Mouse (Mus musculus) E14TG2a.4 (cell line): ENCODE measurements around the gene Satb1.

Source experiments
- H3K27me3 ChIP-seq: 2 replicates; pipeline ENCODE4 v1.6.1; 2014; ENCODE audit warnings: low read length, control low read depth; ENCODE audit not compliant: insufficient read depth
- H3K36me3 ChIP-seq: 2 replicates; pipeline ENCODE4 v1.6.1; 2014; ENCODE audit warnings: low read length, control low read depth; ENCODE audit not compliant: insufficient read depth
- H3K4me1 ChIP-seq: replicated peaks from 2 replicates; pipeline ENCODE4 v1.6.1; 2014; ENCODE audit warnings: low read depth, low read length, control low read depth
- H3K4me3 ChIP-seq: replicated peaks from 2 replicates; pipeline ENCODE4 v1.5.1; 2014; ENCODE audit warnings: mild to moderate bottlenecking, low read length
- H3K9me3 ChIP-seq: 2 replicates; pipeline ENCODE4 v1.6.1; 2014; ENCODE audit warnings: low read length, control low read depth
- CTCF ChIP-seq: conservative IDR thresholded peaks from 2 replicates; pipeline ENCODE4 v1.5.1; 2014; ENCODE audit warnings: low read length
- NANOG ChIP-seq: IDR thresholded peaks from 2 replicates; pipeline ENCODE4 v1.6.1; 2014; ENCODE audit warnings: borderline replicate concordance, low read length, mixed read lengths
- POU5F1 ChIP-seq: IDR thresholded peaks from 2 replicates; pipeline ENCODE4 v1.6.1; 2014; ENCODE audit warnings: low read length, borderline replicate concordance

Gene Satb1

GRCm38 (mm10) chr17:51778961-51779360 lies 54.1 kb downstream of the Satb1 start:
- no peaks in the 10 kb centered on the region for H3K9me3 ChIP-seq
- no peak overlapping the region for H3K4me3 ChIP-seq
- peaks cover 5% of the 10 kb centered on the region for H3K36me3 ChIP-seq
- no peaks in the 10 kb centered on the region for H3K4me1 ChIP-seq
- TF ChIP-seq NANOG (no peak), CTCF (no peak), POU5F1 (no peak)
- H3K27me3 ChIP-seq = no peaks in the 10 kb centered on the region

GRCm38 (mm10) chr17:51777813-51778212 lies 55.3 kb downstream of the Satb1 start:
- peaks cover 5% of the 10 kb centered on the region for H3K36me3 ChIP-seq
- peak; percentile 45 for TF ChIP-seq CTCF
- TF ChIP-seq NANOG = no peak
- no peaks in the 10 kb centered on the region for H3K9me3 ChIP-seq
- H3K27me3 ChIP-seq = no peaks in the 10 kb centered on the region
- no peaks in the 10 kb centered on the region for H3K4me1 ChIP-seq
- no peak overlapping the region for H3K4me3 ChIP-seq

- Histone ChIP-seq H3K36me3 (no peaks in the 10 kb centered on the region), H3K9me3 (no peaks in the 10 kb centered on the region), H3K4me3 (no peak overlapping the region), H3K4me1 (no peaks in the 10 kb centered on the region), H3K27me3 (no peaks in the 10 kb centered on the region)
- TF ChIP-seq POU5F1 (no peak), CTCF (no peak), NANOG (no peak)
Measured at GRCm38 (mm10) chr17:51775070-51775881, 57.8 kb downstream of the Satb1 start.

- TF ChIP-seq POU5F1 (no peak), NANOG (no peak)
- no peaks in the 10 kb centered on the region for H3K36me3 ChIP-seq
- no peak overlapping the region for H3K4me3 ChIP-seq
- no peaks in the 10 kb centered on the region for H3K4me1 ChIP-seq
- no peaks in the 10 kb centered on the region for H3K9me3 ChIP-seq
- no peaks in the 10 kb centered on the region for H3K27me3 ChIP-seq
Measured at GRCm38 (mm10) chr17:51763600-51763999, 69.5 kb downstream of the Satb1 start.

- Histone ChIP-seq H3K9me3 (no peaks in the 10 kb centered on the region), H3K4me3 (no peak overlapping the region), H3K36me3 (no peaks in the 10 kb centered on the region), H3K4me1 (no peaks in the 10 kb centered on the region), H3K27me3 (no peaks in the 10 kb centered on the region)
- no peak for TF ChIP-seq CTCF
- TF ChIP-seq NANOG = no peak
- no peak for TF ChIP-seq POU5F1
Measured at GRCm38 (mm10) chr17:51762503-51762902, 70.6 kb downstream of the Satb1 start.

GRCm38 (mm10) chr17:51760997-51761655 lies 72.0 kb downstream of the Satb1 start:
- Histone ChIP-seq H3K27me3 (no peaks in the 10 kb centered on the region), H3K4me1 (no peaks in the 10 kb centered on the region)
- TF ChIP-seq NANOG (no peak), CTCF (no peak), POU5F1 (no peak)

GRCm38 (mm10) chr17:51760251-51760887 lies 72.7 kb downstream of the Satb1 start:
- Histone ChIP-seq H3K4me3 (no peak overlapping the region), H3K27me3 (no peaks in the 10 kb centered on the region), H3K9me3 (no peaks in the 10 kb centered on the region), H3K36me3 (no peaks in the 10 kb centered on the region), H3K4me1 (no peaks in the 10 kb centered on the region)
- TF ChIP-seq NANOG = no peak

More at GRCm38 (mm10) chr17:51760997-51761655, 72.0 kb downstream of the Satb1 start:
- Histone ChIP-seq H3K9me3 (no peaks in the 10 kb centered on the region), H3K36me3 (no peaks in the 10 kb centered on the region), H3K4me3 (no peak overlapping the region)

- TF ChIP-seq NANOG = no peak
- H3K9me3 ChIP-seq = no peaks in the 10 kb centered on the region
- H3K36me3 ChIP-seq = no peaks in the 10 kb centered on the region
- H3K4me1 ChIP-seq = no peaks in the 10 kb centered on the region
- no peaks in the 10 kb centered on the region for H3K27me3 ChIP-seq
- H3K4me3 ChIP-seq = no peak overlapping the region
Measured at GRCm38 (mm10) chr17:51759509-51759908, 73.6 kb downstream of the Satb1 start.

GRCm38 (mm10) chr17:51752142-51752541 lies 80.9 kb downstream of the Satb1 start:
- Histone ChIP-seq H3K9me3 (no peaks in the 10 kb centered on the region), H3K4me3 (no peak overlapping the region), H3K36me3 (no peaks in the 10 kb centered on the region), H3K27me3 (no peaks in the 10 kb centered on the region), H3K4me1 (peaks cover 10% of the 10 kb centered on the region)
- TF ChIP-seq CTCF (no peak), POU5F1 (no peak), NANOG (no peak)
